Mouse (Mus musculus) midbrain, embryonic 11.5 days (tissue): ENCODE results near the gene Negr1. TPM values are rescaled to one million over a fixed set of nuclear protein-coding genes. Genes with fewer than 3 reads are reported as not detected.

ENCODE experiments used
- ATAC-seq: fragments of 200-750 bp; cut with Nextera tagmentation; 2 replicates; pipeline ENCODE4 v1.8.0; 2017; ENCODE audit warnings: moderate TSS enrichment, moderate library complexity; ENCODE audit not compliant: low FRiP score
- DNase-seq: peaks from one replicate; pipeline ENCODE4 v3.0.0; 2015; ENCODE audit warnings: low spot score; ENCODE audit errors: missing footprints
- H3K27ac ChIP-seq: fragments of 300-500 bp; sonication (generic); 2 replicates; pipeline ENCODE4 v1.5.1; 2014; ENCODE audit warnings: low read depth, low read length
- H3K27me3 ChIP-seq: fragments of 300-500 bp; sonication (generic); 2 replicates; pipeline ENCODE4 v1.6.1; 2014; ENCODE audit warnings: mild to moderate bottlenecking, low read length, moderate library complexity, mixed read lengths; ENCODE audit not compliant: control insufficient read depth, insufficient read depth
- H3K36me3 ChIP-seq: fragments of 300-500 bp; sonication (generic); 2 replicates; pipeline ENCODE4 v1.6.1; 2014; ENCODE audit warnings: mild to moderate bottlenecking, low read length, moderate library complexity, mixed read lengths; ENCODE audit not compliant: control insufficient read depth, insufficient read depth
- H3K4me1 ChIP-seq: fragments of 300-500 bp; sonication (generic); 2 replicates; pipeline ENCODE4 v1.6.1; 2014; ENCODE audit warnings: low read length; ENCODE audit not compliant: control insufficient read depth, insufficient read depth
- H3K4me2 ChIP-seq: fragments of 300-500 bp; sonication (generic); 2 replicates; pipeline ENCODE4 v1.6.1; 2014; ENCODE audit warnings: mild to moderate bottlenecking, moderate library complexity
- H3K4me3 ChIP-seq: fragments of 300-500 bp; sonication (generic); 2 replicates; pipeline ENCODE4 v1.5.1; 2014; ENCODE audit warnings: low read depth, low read length
- H3K9ac ChIP-seq: fragments of 300-500 bp; sonication (generic); 2 replicates; pipeline ENCODE4 v1.6.1; 2014; ENCODE audit warnings: low read length
- H3K9me3 ChIP-seq: fragments of 300-500 bp; sonication (generic); 2 replicates; pipeline ENCODE4 v1.6.1; 2016; ENCODE audit warnings: low read length; ENCODE audit not compliant: control insufficient read depth
- WGBS: fragments of 180-500 bp; shearing (Covaris S2); extraction: QIAGEN DNeasy Blood & Tissue Kit; methylation state at CpG from one replicate; pipeline ENCODE4 v1.1.7; 2014; 5-methylcytosine and 5-hydroxymethylcytosine counted together
- polyA plus RNA-seq: library from polyadenylated mRNA; unstranded; fragments of >200 nt; fragmentation: Nextera tagmentation; extraction: Ambion mirVana; gene quantifications from 2 replicates; pipeline ENCODE4 v1.2.1, GENCODE M21; 2014

The Negr1 gene
- polyA plus RNA-seq, 1 experiment from 2014 or later = 4.4 TPM

DNA sequence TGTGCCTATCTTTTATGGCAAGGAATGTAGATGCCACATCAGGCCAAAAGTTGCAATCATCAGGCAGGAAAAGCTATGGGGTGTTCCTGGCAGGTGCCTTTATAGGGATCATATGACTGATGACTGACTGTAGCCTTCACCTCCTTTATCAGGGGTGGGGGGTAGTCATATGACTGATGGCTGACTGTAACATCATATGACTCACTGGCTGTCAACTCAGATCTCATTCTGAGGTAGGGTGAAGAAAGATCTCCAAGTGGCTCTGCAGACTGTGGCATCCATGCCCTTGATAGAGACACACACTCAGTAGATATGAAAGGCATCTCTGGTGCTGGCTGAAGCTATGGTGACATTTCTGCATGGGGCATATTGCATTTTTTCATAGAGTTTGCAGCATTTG lies 504.7 kb downstream of the Negr1 start:
- Histone ChIP-seq H3K9me3 (no peaks in the 10 kb centered on the region), H3K27ac (no peak overlapping the region), H3K4me3 (no peak overlapping the region), H3K27me3 (no peaks in the 10 kb centered on the region), H3K9ac (no peak overlapping the region), H3K4me1 (no peaks in the 10 kb centered on the region), H3K36me3 (no peaks in the 10 kb centered on the region), H3K4me2 (no peak overlapping the region)
- no peak for DNase-seq
- ATAC-seq = no peak

DNA sequence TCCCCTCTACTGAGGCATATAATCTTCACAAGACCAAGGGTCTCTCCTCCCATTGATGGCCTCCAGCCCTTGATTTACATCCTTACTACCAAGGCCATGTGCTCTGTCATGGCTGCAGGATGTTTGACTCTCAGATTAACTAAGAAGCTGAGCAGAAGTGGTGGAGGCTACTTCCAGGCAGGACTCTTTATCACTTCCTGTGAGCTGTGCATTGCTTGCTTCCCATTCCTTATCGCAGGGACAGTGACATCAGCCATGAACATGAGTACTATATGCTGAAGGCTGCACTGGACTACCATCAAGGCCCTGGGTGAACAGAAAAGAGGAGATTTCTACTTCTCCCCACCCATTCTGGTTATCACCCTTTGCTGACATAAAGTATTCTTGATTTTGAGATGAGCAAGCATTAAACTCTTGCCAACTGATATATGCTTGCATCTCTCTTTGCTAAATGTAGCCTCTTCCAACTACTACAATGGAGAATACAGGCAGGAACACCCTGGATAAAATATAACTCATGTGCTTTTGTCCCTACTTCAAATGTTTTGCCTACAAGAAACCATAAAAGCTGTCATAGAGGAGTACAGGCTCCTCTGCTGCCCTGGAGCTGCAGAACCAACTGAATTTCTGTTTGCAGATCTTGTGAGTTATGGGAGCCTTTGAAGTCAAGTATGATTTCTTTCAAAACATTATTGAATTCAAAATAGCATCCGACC lies 517.8 kb downstream of the Negr1 start:
- WGBS = 79% methylated on average over 2 of the region's 2 CpGs
- H3K9me3 ChIP-seq = no peaks in the 10 kb centered on the region
- H3K4me2 ChIP-seq = no peak overlapping the region
- H3K4me1 ChIP-seq = no peaks in the 10 kb centered on the region
- no peak overlapping the region for H3K4me3 ChIP-seq
- H3K27ac ChIP-seq = no peak overlapping the region
- H3K27me3 ChIP-seq = no peaks in the 10 kb centered on the region
- H3K36me3 ChIP-seq = no peaks in the 10 kb centered on the region
- DNase-seq = no peak
- no peak for ATAC-seq
- no peak overlapping the region for H3K9ac ChIP-seq

DNA sequence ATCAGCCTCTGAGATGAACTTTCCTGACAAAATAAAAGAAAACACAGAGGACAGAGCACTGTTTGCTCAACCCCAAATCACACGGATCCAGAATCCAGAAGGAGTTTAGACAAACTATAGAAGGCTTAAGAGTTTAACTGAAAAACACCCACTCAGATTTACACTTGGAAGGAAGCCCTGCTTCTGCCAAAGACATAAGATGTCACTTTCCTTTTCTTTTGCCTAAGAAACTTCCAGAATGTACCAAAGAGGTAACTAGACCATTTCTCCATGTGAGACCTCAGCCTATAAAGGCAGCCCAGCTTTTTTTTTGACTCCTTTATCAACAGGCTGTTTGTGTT lies 518.3 kb downstream of the Negr1 start:
- 53% methylated on average over 1 of the region's 1 CpGs for WGBS
- no peak overlapping the region for H3K27ac ChIP-seq
- ATAC-seq = no peak

DNA sequence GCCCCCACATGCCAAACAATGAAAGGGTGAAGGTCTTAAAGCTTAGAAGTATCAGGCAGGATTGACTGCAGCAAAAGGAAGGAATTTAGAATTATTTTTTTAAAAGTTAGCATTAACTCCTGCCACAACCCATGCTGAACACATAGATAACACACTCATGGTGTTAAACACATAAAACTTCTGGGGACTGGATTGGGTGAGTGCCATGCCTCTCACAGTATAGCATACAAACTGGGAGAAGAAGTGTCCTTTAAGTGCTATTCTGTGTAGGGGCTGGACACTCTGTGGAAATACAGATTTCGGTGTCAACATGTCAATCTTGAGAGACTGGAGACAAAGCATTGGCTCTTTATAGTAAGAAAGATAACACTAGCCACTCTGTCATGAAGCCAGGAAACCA lies 519.0 kb downstream of the Negr1 start:
- Histone ChIP-seq H3K4me1 (no peaks in the 10 kb centered on the region), H3K36me3 (no peaks in the 10 kb centered on the region), H3K4me2 (no peak overlapping the region), H3K9ac (no peak overlapping the region), H3K27ac (no peak overlapping the region), H3K4me3 (no peak overlapping the region), H3K9me3 (no peaks in the 10 kb centered on the region), H3K27me3 (no peaks in the 10 kb centered on the region)
- DNase-seq (no peak), ATAC-seq (no peak)
- WGBS = 94% methylated on average over 1 of the region's 1 CpGs

More for the DNA sequence above, 518.3 kb downstream of the Negr1 start:
- Histone ChIP-seq H3K4me2 (no peak overlapping the region), H3K36me3 (no peaks in the 10 kb centered on the region), H3K9ac (no peak overlapping the region), H3K4me1 (no peaks in the 10 kb centered on the region), H3K27me3 (no peaks in the 10 kb centered on the region), H3K9me3 (no peaks in the 10 kb centered on the region), H3K4me3 (no peak overlapping the region)
- DNase-seq = no peak

DNA sequence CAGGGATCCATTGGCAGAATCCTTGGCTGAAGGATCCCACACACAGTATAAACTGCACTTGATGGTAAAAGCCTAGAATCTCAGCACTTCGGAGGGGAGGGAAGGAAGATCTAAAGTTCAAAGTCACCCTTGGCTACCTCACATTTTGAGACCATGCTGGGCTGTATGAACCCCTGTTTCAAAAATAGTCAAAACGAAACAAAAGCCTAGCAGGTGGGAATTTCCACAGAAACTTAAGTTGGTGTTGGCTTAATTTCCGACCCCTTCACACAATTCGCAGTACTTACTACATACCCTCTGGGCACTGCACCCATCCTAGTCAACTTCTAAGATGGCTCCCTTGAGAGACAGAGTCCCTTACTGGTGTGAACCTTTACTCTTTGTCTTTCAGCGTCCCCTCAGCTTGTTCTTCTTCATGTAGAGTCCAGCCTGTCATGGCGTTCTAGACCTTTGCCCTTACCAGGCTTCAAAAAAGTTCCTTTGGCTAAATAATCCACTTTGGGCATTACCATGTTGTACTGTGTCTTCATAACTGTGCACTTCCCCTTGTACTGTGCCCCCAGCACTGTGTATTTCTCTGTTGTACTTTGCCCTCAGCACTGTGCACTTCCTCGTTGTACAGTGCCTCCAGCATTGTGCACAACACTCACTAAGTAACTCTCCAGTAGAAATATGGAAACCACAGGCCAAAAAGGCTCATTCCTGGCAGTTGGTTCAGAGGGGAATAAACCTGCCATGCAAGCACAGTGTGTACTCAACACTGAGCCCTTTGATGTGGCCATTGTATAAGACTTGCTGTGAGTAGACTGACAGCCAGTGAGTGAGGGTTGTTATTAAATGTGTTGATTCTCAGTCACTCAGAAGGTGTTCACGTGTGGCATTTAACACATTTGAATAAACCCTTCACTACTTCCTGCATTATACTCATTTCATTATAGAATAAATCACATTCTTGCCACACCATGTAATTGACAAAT lies 521.5 kb downstream of the Negr1 start:
- no peaks in the 10 kb centered on the region for H3K4me1 ChIP-seq
- H3K36me3 ChIP-seq = no peaks in the 10 kb centered on the region
- WGBS = 85% methylated on average over 8 of the region's 8 CpGs
- no peak for DNase-seq
- H3K27ac ChIP-seq = no peak overlapping the region
- 0 out of 2 replicates have a peak, but pooled peaks have one; percentile 27 for ATAC-seq
- no peak overlapping the region for H3K4me2 ChIP-seq
- H3K9me3 ChIP-seq = no peaks in the 10 kb centered on the region
- H3K4me3 ChIP-seq = no peak overlapping the region
- H3K9ac ChIP-seq = no peak overlapping the region
- no peaks in the 10 kb centered on the region for H3K27me3 ChIP-seq

DNA sequence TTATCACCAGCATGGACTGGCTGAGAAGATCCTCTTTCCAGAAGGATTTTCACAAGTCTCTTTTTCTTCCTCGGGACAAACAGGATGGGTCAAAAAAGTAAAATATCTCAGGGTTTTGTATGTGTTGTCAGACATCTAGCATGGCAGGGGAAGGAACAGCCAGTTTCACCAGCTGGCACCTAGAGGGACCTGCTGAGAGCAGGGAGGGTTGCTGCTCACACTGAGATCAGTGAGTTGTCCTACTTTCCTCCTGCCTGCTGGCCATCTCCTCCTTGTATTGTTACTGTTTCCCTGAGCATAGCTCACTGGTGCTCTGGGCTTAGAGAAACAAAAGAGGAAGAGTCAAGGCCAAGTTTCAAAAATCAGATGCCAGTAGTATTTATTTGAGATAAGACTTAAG lies 523.6 kb downstream of the Negr1 start:
- H3K27ac ChIP-seq = no peak overlapping the region
- H3K9ac ChIP-seq = no peak overlapping the region
- ATAC-seq (no peak), DNase-seq (no peak)
- WGBS = 80% methylated on average over 1 of the region's 1 CpGs
- H3K4me3 ChIP-seq = no peak overlapping the region
- H3K4me2 ChIP-seq = no peak overlapping the region
- no peaks in the 10 kb centered on the region for H3K4me1 ChIP-seq
- H3K9me3 ChIP-seq = no peaks in the 10 kb centered on the region
- H3K27me3 ChIP-seq = no peaks in the 10 kb centered on the region
- H3K36me3 ChIP-seq = no peaks in the 10 kb centered on the region

DNA sequence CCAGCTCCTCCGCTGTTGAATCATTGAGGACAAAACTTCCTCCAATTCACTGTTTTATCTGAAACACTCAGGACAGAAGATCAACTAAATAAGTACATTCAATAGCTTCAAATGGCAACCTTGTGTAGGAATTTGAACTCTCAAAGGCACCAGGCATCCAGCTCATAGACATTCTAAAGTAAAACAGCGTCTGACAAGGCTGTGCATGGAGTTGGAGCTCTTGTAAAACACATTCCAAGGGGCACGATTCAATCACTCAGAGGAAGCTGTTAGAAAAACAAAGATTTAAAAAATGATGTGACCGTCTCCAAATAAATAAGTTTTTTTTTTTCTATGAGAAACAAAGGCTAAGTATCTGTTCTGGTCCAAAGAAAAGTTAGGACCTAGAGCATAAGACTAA lies 528.5 kb downstream of the Negr1 start:
- Histone ChIP-seq H3K9ac (no peak overlapping the region), H3K9me3 (no peaks in the 10 kb centered on the region), H3K27ac (no peak overlapping the region), H3K4me1 (no peaks in the 10 kb centered on the region), H3K4me3 (no peak overlapping the region), H3K4me2 (no peak overlapping the region), H3K36me3 (no peaks in the 10 kb centered on the region), H3K27me3 (no peaks in the 10 kb centered on the region)
- WGBS = 83% methylated on average over 4 of the region's 4 CpGs
- ATAC-seq = no peak
- no peak for DNase-seq

DNA sequence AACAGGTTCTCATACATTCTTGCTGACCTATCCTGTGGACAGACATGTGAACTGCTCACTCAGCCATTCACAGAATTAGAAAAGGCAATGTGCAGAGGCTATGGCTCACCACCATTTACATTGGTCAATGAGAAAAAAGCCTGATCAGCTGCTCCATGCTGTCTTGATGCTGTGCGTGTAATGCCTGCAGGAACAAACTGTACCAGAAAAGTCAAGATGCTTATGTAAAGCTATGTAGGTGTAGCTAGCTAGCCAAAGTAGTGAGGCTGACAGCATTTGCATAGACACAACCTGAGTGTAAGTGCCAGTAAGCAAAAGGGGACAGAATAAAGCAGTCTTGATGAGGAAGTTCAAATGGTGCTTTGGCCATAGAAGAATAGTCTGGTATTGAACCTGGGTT lies 534.7 kb downstream of the Negr1 start:
- no peak overlapping the region for H3K27ac ChIP-seq
- H3K9me3 ChIP-seq = no peaks in the 10 kb centered on the region
- H3K4me1 ChIP-seq = no peaks in the 10 kb centered on the region
- H3K27me3 ChIP-seq = no peaks in the 10 kb centered on the region
- H3K4me3 ChIP-seq = no peak overlapping the region
- ATAC-seq (no peak), DNase-seq (no peak)
- WGBS = 97% methylated on average over 1 of the region's 1 CpGs
- no peak overlapping the region for H3K9ac ChIP-seq
- no peak overlapping the region for H3K4me2 ChIP-seq
- no peaks in the 10 kb centered on the region for H3K36me3 ChIP-seq

DNA sequence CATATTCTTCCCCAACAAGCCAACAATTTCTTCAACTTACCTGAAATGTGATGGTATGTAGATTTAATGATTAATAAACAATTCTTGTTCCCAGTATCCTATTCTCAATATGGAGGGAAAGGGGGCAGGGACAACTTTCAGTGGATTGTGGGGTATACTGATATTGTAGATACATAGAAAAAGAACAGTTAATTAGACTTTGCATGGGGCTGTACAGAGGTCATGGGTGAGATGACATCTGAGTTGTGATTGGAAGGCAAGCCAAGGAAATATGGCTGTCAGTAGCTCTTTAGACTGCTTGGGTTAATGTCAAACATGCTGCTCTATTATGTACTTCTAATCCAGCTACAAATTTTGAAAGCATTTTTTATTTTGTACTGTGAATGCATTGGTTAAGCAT lies 535.9 kb downstream of the Negr1 start:
- Histone ChIP-seq H3K4me1 (no peaks in the 10 kb centered on the region), H3K9ac (no peak overlapping the region), H3K4me2 (no peak overlapping the region), H3K36me3 (no peaks in the 10 kb centered on the region), H3K27me3 (no peaks in the 10 kb centered on the region), H3K9me3 (no peaks in the 10 kb centered on the region), H3K4me3 (no peak overlapping the region), H3K27ac (no peak overlapping the region)
- peak; percentile 66 for DNase-seq
- ATAC-seq = no peak
